Mouse (Mus musculus) embryonic fibroblast, embryonic 13.5 days (primary cell): Measurements from ENCODE around the gene Mrpl36.

Experiments used
- CTCF ChIP-seq: IDR thresholded peaks from 2 replicates; pipeline ENCODE4 v1.5.1; 2011; ENCODE audit warnings: mild to moderate bottlenecking, control low read depth, low read length, moderate library complexity, borderline replicate concordance; ENCODE audit not compliant: insufficient read depth
- POLR2A ChIP-seq: IDR thresholded peaks from 2 replicates; pipeline ENCODE4 v1.6.1; 2011; ENCODE audit warnings: low read depth, mild to moderate bottlenecking, control low read depth, low read length, moderate library complexity

- TF ChIP-seq POLR2A (no peak), CTCF (no peak)
Observed at GRCm38 (mm10) chr13:73306085-73306410, 22.3 kb upstream of the Mrpl36 start.
